Mouse (Mus musculus): Measurements from ENCODE around the gene 1700014D04Rik. TPM values are rescaled to one million over a fixed set of nuclear protein-coding genes. Genes with fewer than 3 reads are reported as not detected.

The 1700014D04Rik gene
- total RNA-seq, 2 experiments from 2014 or later = 0.23 to 0.36 TPM

Other genes with a start within 250 kb of the 1700014D04Rik start
- gene Agtpbp1, start 161.5 kb downstream of the 1700014D04Rik start, total RNA-seq (2021) = 10 to 100 TPM; 35.8 to 41.9 TPM
- gene Naa35, start 161.5 kb downstream of the 1700014D04Rik start, total RNA-seq (2021) = 10 to 100 TPM; 69.9 to 72.4 TPM
- 1 to 10 TPM; 8.0 to 8.3 TPM for gene Golm1, start 70.9 kb downstream of the 1700014D04Rik start, total RNA-seq (2021)
- gene 4921517D22Rik, start 52.6 kb downstream of the 1700014D04Rik start, total RNA-seq (2021) = not detected
- not detected for gene Spata31d1a, start 36.4 kb downstream of the 1700014D04Rik start, total RNA-seq (2021)
- not detected for gene Spata31d1b, start 34.5 kb downstream of the 1700014D04Rik start, total RNA-seq (2021)
- not detected for gene Spata31d1d, start 15.0 kb downstream of the 1700014D04Rik start, total RNA-seq (2021)
- gene Isca1, start 23.1 kb upstream of the 1700014D04Rik start, total RNA-seq (2021) = 100 to 1,000 TPM in 1 of 2 experiments, 10 to 100 TPM in 1; 97.6 to 107 TPM
- not detected for gene Gm49354, start 35.5 kb upstream of the 1700014D04Rik start, total RNA-seq (2021)
- 10 to 100 TPM; 68.6 to 71.0 TPM for gene Tut7, start 76.4 kb upstream of the 1700014D04Rik start, total RNA-seq (2021)

All from adrenal gland, postnatal 36 days (tissue).